Mouse (Mus musculus) lung, adult 2 months (tissue): ENCODE data around the gene Elf5.

Experiments used
- CTCF ChIP-seq: fragments of 200-500 bp; IDR thresholded peaks from 2 replicates; pipeline ENCODE4 v1.5.1; 2011; ENCODE audit warnings: mild to moderate bottlenecking, low read length, control low read depth; ENCODE audit not compliant: insufficient read depth
- POLR2A ChIP-seq: fragments of 200-500 bp; IDR thresholded peaks from 2 replicates; pipeline ENCODE4 v1.6.1; 2011; ENCODE audit warnings: low read depth, mild to moderate bottlenecking, control low read depth, low read length, borderline replicate concordance; ENCODE audit errors: extremely low read depth

- TF ChIP-seq POLR2A (peak; percentile 98), CTCF (no peak)
These were observed 73.3 kb downstream of the Elf5 start, which contains the start of gene Cat for GRCm38 (mm10) chr2:103484617-103485401.
